Mouse (Mus musculus) forebrain, embryonic 16.5 days (tissue): ENCODE measurements around the gene Pelo. TPM values are rescaled to one million over a fixed set of nuclear protein-coding genes. Genes with fewer than 3 reads are reported as not detected.

Experiments
- ATAC-seq: fragments of 200-750 bp; cut with Nextera tagmentation; 2 replicates; pipeline ENCODE4 v1.8.0; 2017; ENCODE audit warnings: mild to moderate bottlenecking, moderate library complexity
- H3K27ac ChIP-seq: fragments of 300-500 bp; sonication (generic); 2 replicates; pipeline ENCODE4 v1.5.1; 2014; ENCODE audit warnings: low read length, control low read depth
- H3K27me3 ChIP-seq: fragments of 300-500 bp; sonication (generic); replicated peaks from 2 replicates; pipeline ENCODE4 v1.6.1; 2014; ENCODE audit warnings: low read length; ENCODE audit not compliant: control insufficient read depth, insufficient read depth
- H3K36me3 ChIP-seq: fragments of 300-500 bp; sonication (generic); 2 replicates; pipeline ENCODE4 v1.6.1; 2014; ENCODE audit not compliant: control insufficient read depth, insufficient read depth
- H3K4me1 ChIP-seq: fragments of 300-500 bp; sonication (generic); replicated peaks from 2 replicates; pipeline ENCODE4 v1.6.1; 2014; ENCODE audit warnings: low read length; ENCODE audit not compliant: control insufficient read depth, insufficient read depth
- H3K4me2 ChIP-seq: fragments of 300-500 bp; sonication (generic); 2 replicates; pipeline ENCODE4 v1.6.1; 2014; ENCODE audit warnings: mild to moderate bottlenecking, low read length, control low read depth
- H3K4me3 ChIP-seq: fragments of 300-500 bp; sonication (generic); replicated peaks from 2 replicates; pipeline ENCODE4 v1.5.1; 2014; ENCODE audit warnings: mild to moderate bottlenecking, low read length, control low read depth
- H3K9ac ChIP-seq: fragments of 300-500 bp; sonication (generic); replicated peaks from 2 replicates; pipeline ENCODE4 v1.6.1; 2014; ENCODE audit warnings: low read depth, low read length, control low read depth
- H3K9me3 ChIP-seq: fragments of 300-500 bp; sonication (generic); 2 replicates; pipeline ENCODE4 v1.6.1; 2016; ENCODE audit warnings: low read length; ENCODE audit not compliant: control insufficient read depth
- WGBS: fragments of 180-500 bp; shearing (Covaris S2); extraction: QIAGEN DNeasy Blood & Tissue Kit; methylation state at CpG from one replicate; pipeline ENCODE4 v1.1.7; 2014; 5-methylcytosine and 5-hydroxymethylcytosine counted together
- polyA plus RNA-seq: library from polyadenylated mRNA; unstranded; fragments of >200 nt; fragmentation: Nextera tagmentation; extraction: Ambion mirVana; gene quantifications from 2 replicates; pipeline ENCODE4 v1.2.1, GENCODE M21; 2015

Pelo gene
- polyA plus RNA-seq, 1 experiment from 2014 or later = 4.5 TPM

DNA sequence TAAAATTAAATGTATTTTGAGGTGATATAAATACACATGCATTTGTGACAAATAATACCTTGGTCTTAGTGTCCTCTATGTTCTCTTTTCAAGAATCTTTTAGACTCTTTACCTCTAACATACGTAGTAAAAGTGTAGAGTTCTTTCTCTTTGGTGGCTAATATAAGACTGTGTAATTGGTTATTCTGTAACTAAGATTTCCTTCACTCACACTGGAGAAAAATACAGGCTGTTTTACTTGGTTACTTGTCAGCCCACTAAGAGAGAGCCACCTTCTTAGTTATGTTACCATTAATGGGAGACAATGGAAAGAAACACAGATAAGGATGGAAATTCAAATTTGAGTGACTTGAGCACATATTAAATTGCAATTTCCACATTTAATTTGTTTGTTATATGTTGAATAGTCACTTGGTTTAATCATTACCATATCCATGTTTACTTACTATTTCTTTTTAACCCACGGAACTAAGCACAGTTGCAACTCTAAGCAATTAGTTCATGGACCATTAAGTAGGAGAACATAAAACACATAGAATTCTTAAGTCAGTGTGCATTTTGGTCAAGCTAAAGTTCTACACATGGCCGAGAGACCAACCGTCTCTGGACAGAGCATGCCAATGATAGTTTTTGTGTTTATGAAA, 22.5 kb downstream of the Pelo start:
- Histone ChIP-seq H3K4me2 (no peak overlapping the region), H3K36me3 (no peaks in the 10 kb centered on the region), H3K9me3 (no peaks in the 10 kb centered on the region), H3K27me3 (no peaks in the 10 kb centered on the region), H3K4me1 (no peaks in the 10 kb centered on the region), H3K9ac (no peak overlapping the region), H3K27ac (no peak overlapping the region), H3K4me3 (no peak overlapping the region)
- no peak for ATAC-seq
- 83% methylated on average over 4 of the region's 4 CpGs for WGBS

DNA sequence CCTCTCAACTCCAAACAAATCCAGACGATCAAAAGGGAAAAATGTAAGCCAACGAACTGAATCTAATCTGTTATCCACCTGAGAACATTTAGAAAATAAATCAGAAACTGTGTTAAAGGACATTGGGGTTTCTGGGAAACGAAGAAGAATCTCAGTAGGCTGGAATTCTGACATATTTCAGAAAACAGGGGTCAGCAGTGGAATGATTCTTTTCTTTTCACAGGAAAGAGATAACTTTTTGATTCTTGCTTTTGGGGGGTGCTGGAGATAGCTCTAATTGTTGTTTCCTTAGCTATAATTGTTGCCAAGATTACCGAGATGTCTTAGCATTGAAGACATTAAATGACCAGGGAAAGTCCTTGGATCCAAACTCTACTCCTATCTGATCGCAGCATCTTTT, 32.4 kb downstream of the Pelo start:
- no peak overlapping the region for H3K27ac ChIP-seq
- ATAC-seq = no peak
- H3K9ac ChIP-seq = no peak overlapping the region
- H3K36me3 ChIP-seq = no peaks in the 10 kb centered on the region
- no peaks in the 10 kb centered on the region for H3K27me3 ChIP-seq
- H3K4me3 ChIP-seq = no peak overlapping the region
- no peaks in the 10 kb centered on the region for H3K9me3 ChIP-seq
- 81% methylated on average over 5 of the region's 5 CpGs for WGBS
- H3K4me1 ChIP-seq = no peaks in the 10 kb centered on the region
- H3K4me2 ChIP-seq = no peak overlapping the region

DNA sequence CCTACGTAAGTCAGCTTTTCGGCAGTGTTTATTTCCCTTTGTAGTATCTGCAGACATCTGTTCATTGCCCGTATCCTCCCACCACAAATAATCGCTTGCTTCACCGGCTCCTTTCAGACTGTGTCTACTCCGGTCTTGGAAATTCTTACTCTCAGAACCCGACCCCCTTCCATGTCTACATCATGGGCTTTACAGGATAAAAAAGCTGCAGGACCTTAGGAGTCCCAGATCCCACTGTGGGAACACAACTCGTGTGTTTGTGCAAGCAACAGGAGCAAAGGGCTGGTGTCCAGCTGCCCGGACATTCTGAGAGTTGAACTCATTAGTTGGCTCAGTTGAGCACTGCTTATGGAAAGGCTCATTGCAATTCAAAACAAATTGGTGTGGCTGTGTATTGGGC, 35.2 kb downstream of the Pelo start:
- no peaks in the 10 kb centered on the region for H3K4me1 ChIP-seq
- 0 out of 2 replicates have a peak overlapping the region, but pooled peaks have one; percentile 5 for H3K4me2 ChIP-seq
- no peak overlapping the region for H3K27ac ChIP-seq
- no peak overlapping the region for H3K4me3 ChIP-seq
- H3K9me3 ChIP-seq = no peaks in the 10 kb centered on the region
- WGBS = 11% methylated on average over 9 of the region's 9 CpGs
- no peaks in the 10 kb centered on the region for H3K36me3 ChIP-seq
- no peak for ATAC-seq
- H3K27me3 ChIP-seq = no peaks in the 10 kb centered on the region
- H3K9ac ChIP-seq = no peak overlapping the region

DNA sequence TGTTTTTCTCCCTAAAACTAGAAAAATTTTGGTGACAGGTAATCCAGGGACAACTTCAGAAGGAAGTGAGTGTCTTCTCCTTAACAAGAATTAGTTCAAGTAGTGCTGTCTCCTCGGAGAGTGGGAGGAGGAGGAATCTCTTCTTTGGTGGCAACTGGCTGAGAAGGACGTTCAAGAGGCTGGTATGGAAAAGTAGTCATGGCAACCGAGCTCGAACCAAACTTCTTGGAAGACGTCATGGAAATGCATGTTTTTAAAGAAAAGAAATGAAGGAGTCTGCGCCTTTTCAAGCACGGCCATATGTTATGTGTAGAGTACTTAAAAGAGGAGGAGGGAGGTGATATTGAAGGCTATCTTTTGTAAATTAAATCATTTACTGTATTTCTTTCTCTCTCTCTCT, 37.4 kb downstream of the Pelo start:
- Histone ChIP-seq H3K27me3 (no peaks in the 10 kb centered on the region), H3K4me3 (no peak overlapping the region), H3K4me2 (no peak overlapping the region), H3K4me1 (no peaks in the 10 kb centered on the region), H3K9me3 (no peaks in the 10 kb centered on the region), H3K27ac (no peak overlapping the region), H3K9ac (no peak overlapping the region), H3K36me3 (no peaks in the 10 kb centered on the region)
- ATAC-seq = no peak
- WGBS = 58% methylated on average over 7 of the region's 7 CpGs

DNA sequence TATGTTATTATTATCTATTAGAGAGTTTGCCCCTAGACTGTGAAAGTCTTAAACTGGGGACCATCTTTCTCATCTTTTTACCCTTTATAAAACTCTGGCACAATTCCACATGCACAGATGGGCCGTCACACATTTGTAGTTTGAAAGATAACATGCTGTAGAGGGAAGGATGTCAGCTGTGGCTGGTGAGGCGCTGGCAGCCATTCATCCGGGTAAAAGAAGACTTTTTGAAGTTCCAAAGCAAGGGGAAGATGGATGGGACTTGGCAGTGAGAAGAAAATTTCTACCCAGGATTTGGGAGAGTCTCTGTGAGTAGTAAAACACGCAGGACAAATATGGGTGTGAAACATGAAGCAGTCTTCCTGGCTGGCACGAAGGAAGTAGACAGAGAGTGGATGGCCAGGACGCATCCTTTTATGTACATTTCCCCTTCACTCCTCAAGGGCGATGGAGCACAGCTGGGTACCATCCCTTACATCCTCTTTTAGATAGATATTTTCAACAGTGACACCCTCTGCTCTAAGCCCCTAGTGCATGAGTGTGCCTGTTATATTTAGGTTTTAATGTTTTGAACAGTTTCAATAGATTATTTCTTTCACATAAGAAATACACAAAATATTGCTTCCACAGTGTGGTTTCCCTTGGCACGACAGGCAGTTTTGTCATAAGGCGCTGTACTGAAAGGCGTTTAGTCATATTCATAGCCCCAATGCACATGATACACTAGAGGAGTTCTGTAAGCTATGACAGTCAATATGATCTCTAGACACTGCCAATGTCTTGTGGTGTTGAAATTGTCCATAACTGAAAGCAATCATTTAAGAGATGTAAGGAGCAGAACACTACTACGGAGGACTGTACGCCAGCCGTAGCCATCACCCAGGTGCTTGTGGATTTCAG, 39.1 kb downstream of the Pelo start:
- Histone ChIP-seq H3K27ac (no peak overlapping the region; the same call in 1 of the 2 replicates), H3K9me3 (no peaks in the 10 kb centered on the region), H3K4me2 (no peak overlapping the region), H3K36me3 (no peaks in the 10 kb centered on the region), H3K4me3 (no peak overlapping the region), H3K9ac (no peak overlapping the region), H3K27me3 (no peaks in the 10 kb centered on the region), H3K4me1 (no peaks in the 10 kb centered on the region)
- WGBS = 74% methylated on average over 13 of the region's 13 CpGs
- peak; percentile 88 for ATAC-seq

DNA sequence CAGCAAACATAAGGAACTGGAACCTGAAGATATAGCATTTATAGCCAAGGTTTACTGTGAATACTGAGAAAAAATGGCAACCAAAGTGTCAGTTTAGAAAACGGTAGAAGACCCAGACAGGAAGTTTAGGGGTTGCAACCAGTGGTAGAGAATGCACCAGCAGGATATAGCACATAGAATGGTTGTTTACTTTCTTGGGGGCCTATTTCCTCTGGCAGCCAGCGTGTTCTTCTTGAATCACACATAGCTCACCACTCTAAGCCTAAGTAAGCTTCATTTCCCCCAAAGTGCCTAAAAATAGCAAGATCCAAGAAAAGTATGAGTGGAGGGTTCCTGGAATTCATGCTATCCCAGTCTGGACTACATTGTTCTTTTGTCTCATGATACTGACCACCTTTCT, 47.3 kb downstream of the Pelo start:
- H3K4me3 ChIP-seq = no peak overlapping the region
- 73% methylated on average over 2 of the region's 2 CpGs for WGBS
- no peak for ATAC-seq
- H3K27ac ChIP-seq = no peak overlapping the region
- no peak overlapping the region for H3K4me2 ChIP-seq
- no peaks in the 10 kb centered on the region for H3K9me3 ChIP-seq
- H3K4me1 ChIP-seq = no peaks in the 10 kb centered on the region
- H3K36me3 ChIP-seq = no peaks in the 10 kb centered on the region
- no peak overlapping the region for H3K9ac ChIP-seq
- no peaks in the 10 kb centered on the region for H3K27me3 ChIP-seq

Other genes starting within 250 kb of the Pelo start
- gene Itga2, start 158.1 kb downstream of the Pelo start, polyA plus RNA-seq = 0.89 and 1.5 TPM in 2 replicates
- 1.8 and 2.1 TPM in 2 replicates for gene Gm49395, start 11.7 kb upstream of the Pelo start, polyA plus RNA-seq
- gene Itga1, start 11.8 kb upstream of the Pelo start, polyA plus RNA-seq = 6.6 and 6.8 TPM in 2 replicates